ENCODE assay signal across 8 mouse cellular contexts in genomic region chr7:100495042-100495441, GRCm38 (mm10). TPM values are rescaled to one million over a fixed set of nuclear protein-coding genes. Genes with fewer than 3 reads are reported as not detected.
A peak's percentile ranks its signal among the peaks of the same experiment; 100 is the strongest.
DNase-seq lines count a peak whose midpoint lies in the region; ATAC-seq lines count a peak whose summit lies in the region.

No protein-coding gene starts in this region.

- peaks cover 15% of the 10 kb centered on the region; the same call in 1 of the 2 replicates for H3K36me3 ChIP-seq in hindbrain, embryonic 12.5 days
- H3K36me3 ChIP-seq in midbrain, embryonic 10.5 days = peaks cover 35% of the 10 kb centered on the region

- peak overlapping the region; percentile 11 for H3K4me3 ChIP-seq in hindbrain, embryonic 12.5 days
- peak overlapping the region; percentile 62 for H3K4me3 ChIP-seq in midbrain, embryonic 10.5 days

- peak overlapping the region; percentile 84 for H3K4me2 ChIP-seq in hindbrain, embryonic 12.5 days (replicated peaks)

- H3K27me3 ChIP-seq in hindbrain, embryonic 12.5 days = peaks cover 4% of the 10 kb centered on the region
- H3K27me3 ChIP-seq in midbrain, embryonic 10.5 days (ENCODE audit: low read depth, poor library complexity, severe bottlenecking) = peaks cover 29% of the 10 kb centered on the region

- no peak for ATAC-seq in hindbrain, embryonic 12.5 days (ENCODE audit: low FRiP score)

- H3K9me3 ChIP-seq in hindbrain, embryonic 12.5 days (replicated peaks) = no peaks in the 10 kb centered on the region
- H3K9me3 ChIP-seq in midbrain, embryonic 10.5 days (replicated peaks) = no peaks in the 10 kb centered on the region

- DNase-seq in heart, adult 11 months = peak; percentile 93
- no peak for DNase-seq in heart, postnatal 25 days (ENCODE audit: low spot score)
- peak; percentile 63 for DNase-seq in embryo, embryonic 11 days
- DNase-seq in midbrain, embryonic 10.5 days (ENCODE audit: low spot score) = peak; percentile 21
- DNase-seq in frontal cortex, postnatal 25 days (ENCODE audit: low spot score in 2 of 2) = no peak
- no peak for DNase-seq in gastrocnemius, postnatal 4 days (ENCODE audit: low spot score in 2 of 2)
- no peak for DNase-seq in left cerebral cortex, postnatal 10 days (ENCODE audit: extremely low spot score in 1 of 2, low spot score in 2 of 2)

- intact Hi-C loops in heart, postnatal 25 days (cut with DNase I) = no loop called here
- intact Hi-C loops in left cerebral cortex, postnatal 10 days (cut with DNase I) = no loop called here

- peaks cover 40% of the 10 kb centered on the region for H3K4me1 ChIP-seq in hindbrain, embryonic 12.5 days
- peaks cover 49% of the 10 kb centered on the region for H3K4me1 ChIP-seq in midbrain, embryonic 10.5 days

- no peak overlapping the region for H3K9ac ChIP-seq in hindbrain, embryonic 12.5 days

- peak overlapping the region; percentile 76 for H3K27ac ChIP-seq in hindbrain, embryonic 12.5 days
- peak overlapping the region; percentile 70 for H3K27ac ChIP-seq in midbrain, embryonic 10.5 days (replicated peaks)

- WGBS in hindbrain, embryonic 12.5 days = 48% methylated on average over 8 of the region's 8 CpGs
- WGBS in midbrain, embryonic 10.5 days = 45% methylated on average over 8 of the region's 8 CpGs

RNA-seq across cellular contexts. Expression of gene Ucp2, which starts 1.9 kb away (rescaled TPM):
- 100 to 1,000 TPM; 426 to 460 TPM for total RNA-seq in heart, postnatal 25 days (2021)
- 123 and 130 TPM in 2 replicates for polyA plus RNA-seq in hindbrain, embryonic 12.5 days (2016; fragmentation: Nextera tagmentation; extraction: Ambion mirVana)
- 81.4 and 93.1 TPM in 2 replicates for polyA plus RNA-seq in midbrain, embryonic 10.5 days (2016; fragmentation: Nextera tagmentation; extraction: Ambion mirVana)
- total RNA-seq in gastrocnemius, postnatal 4 days (2021) = 100 to 1,000 TPM; 191 to 225 TPM
- 10 to 100 TPM; 57.7 to 80.5 TPM for total RNA-seq in left cerebral cortex, postnatal 10 days (2021)

RNA-seq across cellular contexts. Expression of gene Dnajb13, which starts 19.7 kb away (rescaled TPM):
- total RNA-seq in heart, postnatal 25 days (2021) = not detected
- 5.0 and 8.2 TPM in 2 replicates for polyA plus RNA-seq in hindbrain, embryonic 12.5 days (2016; fragmentation: Nextera tagmentation; extraction: Ambion mirVana)
- polyA plus RNA-seq in midbrain, embryonic 10.5 days (2016; fragmentation: Nextera tagmentation; extraction: Ambion mirVana) = 0.42 and 0.81 TPM in 2 replicates
- total RNA-seq in gastrocnemius, postnatal 4 days (2021) = under 1 TPM; 0.18 to 0.20 TPM
- total RNA-seq in left cerebral cortex, postnatal 10 days (2021) = under 1 TPM; 0.47 to 0.54 TPM

RNA-seq across cellular contexts. Expression of gene Ucp3, which starts 22.3 kb away (rescaled TPM):
- total RNA-seq in heart, postnatal 25 days (2021) = 10 to 100 TPM; 40.6 to 49.9 TPM
- polyA plus RNA-seq in hindbrain, embryonic 12.5 days (2016; fragmentation: Nextera tagmentation; extraction: Ambion mirVana) = not detected in 2 replicates
- not detected in 2 replicates for polyA plus RNA-seq in midbrain, embryonic 10.5 days (2016; fragmentation: Nextera tagmentation; extraction: Ambion mirVana)
- 10 to 100 TPM; 46.7 to 47.5 TPM for total RNA-seq in gastrocnemius, postnatal 4 days (2021)
- under 1 TPM; 0.69 to 0.79 TPM for total RNA-seq in left cerebral cortex, postnatal 10 days (2021)

RNA-seq across cellular contexts. Expression of gene Coa4, which starts 41.8 kb away (rescaled TPM):
- total RNA-seq in heart, postnatal 25 days (2021) = 10 to 100 TPM; 14.1 to 16.3 TPM
- 13.4 and 15.6 TPM in 2 replicates for polyA plus RNA-seq in hindbrain, embryonic 12.5 days (2016; fragmentation: Nextera tagmentation; extraction: Ambion mirVana)
- polyA plus RNA-seq in midbrain, embryonic 10.5 days (2016; fragmentation: Nextera tagmentation; extraction: Ambion mirVana) = 22.0 and 22.8 TPM in 2 replicates
- total RNA-seq in gastrocnemius, postnatal 4 days (2021) = 10 to 100 TPM; 10.7 to 13.1 TPM
- 1 to 10 TPM; 7.8 to 9.0 TPM for total RNA-seq in left cerebral cortex, postnatal 10 days (2021)

Comparison
In these comparisons a context has a peak if more than half of its experiments do, and no peak if none do; other contexts are left out.
1. DNase-seq: peak in heart, adult 11 months (single experiment), embryo, embryonic 11 days (single experiment) and midbrain, embryonic 10.5 days (single experiment); none in heart, postnatal 25 days (single experiment), frontal cortex, postnatal 25 days (0 of 2), gastrocnemius, postnatal 4 days (0 of 2) and left cerebral cortex, postnatal 10 days (0 of 2).
2. RNA of gene Ucp3, which starts 22.3 kb away (total RNA-seq): 40.6 to 49.9 TPM in heart, postnatal 25 days and 46.7 to 47.5 TPM in gastrocnemius, postnatal 4 days; 0.69 to 0.79 TPM in left cerebral cortex, postnatal 10 days; every median in the first group is over 10 times any median in the second.